Mouse (Mus musculus): ENCODE data around the gene Nlrc5.

- TF ChIP-seq CTCF (IDR thresholded peaks at IDR 0.05; ENCODE audit: borderline replicate concordance, insufficient read depth, low read depth, low read length) (no peak), POLR2A (IDR thresholded peaks at IDR 0.05; ENCODE audit: borderline replicate concordance, insufficient read depth, low read length) (no peak)
Observed at GRCm38 (mm10) chr8:94527178-94527577, 93.0 kb downstream of the Nlrc5 start.

Measured in cerebellum, adult 2 months (tissue).